Mouse (Mus musculus): ENCODE measurements at regions not wholly inside any gene's neighbourhood (a gene's known extent, or its start where the extent isn't known, plus 50 kb on each side); places are given as distances from the start of the nearest gene placed in this dataset.

DNA sequence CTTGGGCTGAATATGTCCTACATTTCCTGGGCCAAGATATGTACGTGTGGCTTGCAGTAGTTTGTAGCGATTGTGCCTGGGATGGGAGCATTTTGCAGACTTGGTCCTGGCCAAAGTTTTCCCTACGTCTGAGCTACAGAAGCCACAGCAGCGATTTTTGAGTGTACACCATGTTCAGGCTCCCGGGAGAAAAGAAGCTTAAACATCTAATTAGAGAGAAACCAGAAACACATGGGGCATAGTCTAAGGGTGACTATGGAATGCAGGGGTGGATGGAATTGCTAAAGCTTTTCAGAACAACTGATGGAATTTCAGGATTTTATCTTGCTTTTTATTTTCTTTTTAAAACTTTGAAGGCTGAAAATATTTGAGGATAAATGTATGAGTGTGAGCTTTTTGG, 79.3 kb upstream of the Ercc6l2 start:
- Histone ChIP-seq H3K9ac (ENCODE audit: low read depth, low read length) (no peak overlapping the region), H3K4me1 (replicated peaks; ENCODE audit: insufficient read depth, low read length) (no peaks in the 10 kb centered on the region), H3K4me2 (ENCODE audit: low read length) (no peak overlapping the region), H3K9me3 (replicated peaks; ENCODE audit: low read length) (no peaks in the 10 kb centered on the region; the same call in 1 of the 2 replicates), H3K27me3 (ENCODE audit: insufficient read depth, low read length) (no peaks in the 10 kb centered on the region), H3K27ac (no peak overlapping the region), H3K36me3 (ENCODE audit: insufficient read depth, low read length) (no peaks in the 10 kb centered on the region), H3K4me3 (replicated peaks; ENCODE audit: low read depth, low read length) (no peak overlapping the region)
- ATAC-seq (replicated peaks; ENCODE audit: low FRiP score, low read depth) (no peak), DNase-seq (ENCODE audit: low spot score) (no peak)
- WGBS = 86% methylated on average over 5 of the region's 5 CpGs
- no peak for TF ChIP-seq CTCF (IDR thresholded peaks at IDR 0.05; ENCODE audit: low read depth)

DNA sequence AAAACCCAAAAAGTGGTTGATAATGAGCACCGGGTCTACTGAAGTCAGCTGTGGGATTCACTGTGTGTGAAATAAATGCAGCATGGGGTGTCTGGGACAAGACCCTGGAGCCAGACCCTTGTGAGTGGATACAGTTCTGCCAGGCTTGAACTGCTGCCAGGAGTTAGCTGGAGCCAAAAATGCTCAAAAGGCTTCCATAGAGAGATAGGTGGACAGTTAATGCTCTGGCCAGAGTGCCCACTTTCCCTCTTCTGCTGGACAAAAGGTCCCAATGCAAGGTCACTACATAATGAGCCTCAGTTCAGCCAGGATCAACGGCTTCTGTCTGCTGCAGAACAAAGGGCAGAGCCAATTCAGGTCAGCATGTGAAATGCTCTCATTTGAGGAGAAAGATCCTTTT, 73.2 kb upstream of the Ercc6l2 start:
- Histone ChIP-seq H3K9me3 (replicated peaks; ENCODE audit: low read length) (no peaks in the 10 kb centered on the region; the same call in 1 of the 2 replicates), H3K4me2 (ENCODE audit: low read length) (no peak overlapping the region), H3K4me1 (replicated peaks; ENCODE audit: insufficient read depth, low read length) (no peaks in the 10 kb centered on the region), H3K27me3 (ENCODE audit: insufficient read depth, low read length) (no peaks in the 10 kb centered on the region), H3K36me3 (ENCODE audit: insufficient read depth, low read length) (no peaks in the 10 kb centered on the region), H3K4me3 (replicated peaks; ENCODE audit: low read depth, low read length) (no peak overlapping the region), H3K27ac (no peak overlapping the region), H3K9ac (ENCODE audit: low read depth, low read length) (no peak overlapping the region)
- 64% methylated on average over 2 of the region's 2 CpGs for WGBS
- ATAC-seq (replicated peaks; ENCODE audit: low FRiP score, low read depth) (no peak), DNase-seq (ENCODE audit: low spot score) (no peak)
- no peak for TF ChIP-seq CTCF (IDR thresholded peaks at IDR 0.05; ENCODE audit: low read depth)

GRCm38 (mm10) chr13:63748788-63749187, 66.3 kb upstream of the Ercc6l2 start:
- DNase-seq (ENCODE audit: low spot score) (no peak), ATAC-seq (replicated peaks; ENCODE audit: low FRiP score, low read depth) (no peak)
- 95% methylated on average over 2 of the region's 2 CpGs for WGBS
- TF ChIP-seq CTCF (IDR thresholded peaks at IDR 0.05; ENCODE audit: low read depth) = no peak
- H3K4me2 ChIP-seq (ENCODE audit: low read length) = no peak overlapping the region
- no peaks in the 10 kb centered on the region for H3K36me3 ChIP-seq (ENCODE audit: insufficient read depth, low read length)
- H3K4me1 ChIP-seq (replicated peaks; ENCODE audit: insufficient read depth, low read length) = no peaks in the 10 kb centered on the region
- H3K4me3 ChIP-seq (replicated peaks; ENCODE audit: low read depth, low read length) = no peak overlapping the region
- H3K27me3 ChIP-seq (ENCODE audit: insufficient read depth, low read length) = no peaks in the 10 kb centered on the region
- no peak overlapping the region for H3K27ac ChIP-seq
- H3K9ac ChIP-seq (ENCODE audit: low read depth, low read length) = no peak overlapping the region
- H3K9me3 ChIP-seq (replicated peaks; ENCODE audit: low read length) = no peaks in the 10 kb centered on the region

- H3K4me1 ChIP-seq (replicated peaks; ENCODE audit: insufficient read depth, low read length) = no peaks in the 10 kb centered on the region
- no peak overlapping the region for H3K27ac ChIP-seq
- 57% methylated on average over 4 of the region's 4 CpGs for WGBS
- DNase-seq (ENCODE audit: low spot score) (peak; percentile 82), ATAC-seq (replicated peaks; ENCODE audit: low FRiP score, low read depth) (no peak)
- TF ChIP-seq CTCF (IDR thresholded peaks at IDR 0.05; ENCODE audit: low read depth) = no peak
- no peaks in the 10 kb centered on the region for H3K36me3 ChIP-seq (ENCODE audit: insufficient read depth, low read length)
- H3K9ac ChIP-seq (ENCODE audit: low read depth, low read length) = no peak overlapping the region
- H3K9me3 ChIP-seq (replicated peaks; ENCODE audit: low read length) = no peaks in the 10 kb centered on the region
- H3K27me3 ChIP-seq (ENCODE audit: insufficient read depth, low read length) = no peaks in the 10 kb centered on the region
- H3K4me3 ChIP-seq (replicated peaks; ENCODE audit: low read depth, low read length) = no peak overlapping the region
- no peak overlapping the region for H3K4me2 ChIP-seq (ENCODE audit: low read length)
These were observed 65.0 kb upstream of the Ercc6l2 start for GRCm38 (mm10) chr13:63749997-63750396.

DNA sequence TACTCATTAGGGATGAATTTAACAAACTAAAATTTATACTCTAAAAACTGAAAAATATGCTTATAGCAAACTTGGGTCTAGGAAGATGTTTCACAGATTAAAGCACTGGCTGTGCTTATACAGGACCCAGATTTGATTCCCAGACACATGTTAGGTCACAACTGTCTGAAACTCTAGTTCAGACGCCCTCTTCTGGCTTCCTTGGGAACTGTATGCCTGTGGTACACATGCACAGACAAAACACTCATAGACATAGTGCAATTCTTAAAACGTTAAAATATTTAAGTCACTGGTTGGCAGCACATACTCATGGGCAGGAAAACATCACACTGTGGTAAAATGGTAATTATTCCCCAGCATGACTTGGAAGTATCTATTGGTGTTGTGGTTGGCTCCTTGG, 63.8 kb upstream of the Ercc6l2 start:
- Histone ChIP-seq H3K4me1 (replicated peaks; ENCODE audit: insufficient read depth, low read length) (no peaks in the 10 kb centered on the region), H3K4me3 (replicated peaks; ENCODE audit: low read depth, low read length) (no peak overlapping the region), H3K27me3 (ENCODE audit: insufficient read depth, low read length) (no peaks in the 10 kb centered on the region), H3K9me3 (replicated peaks; ENCODE audit: low read length) (no peaks in the 10 kb centered on the region), H3K9ac (ENCODE audit: low read depth, low read length) (no peak overlapping the region), H3K27ac (no peak overlapping the region), H3K4me2 (ENCODE audit: low read length) (no peak overlapping the region), H3K36me3 (ENCODE audit: insufficient read depth, low read length) (no peaks in the 10 kb centered on the region)
- ATAC-seq (replicated peaks; ENCODE audit: low FRiP score, low read depth) (no peak), DNase-seq (ENCODE audit: low spot score) (no peak)
- TF ChIP-seq CTCF (IDR thresholded peaks at IDR 0.05; ENCODE audit: low read depth) = no peak
- WGBS = 59% methylated on average over 2 of the region's 2 CpGs

GRCm38 (mm10) chr13:63757061-63757460, 58.0 kb upstream of the Ercc6l2 start:
- H3K9me3 ChIP-seq (replicated peaks; ENCODE audit: low read length) = no peaks in the 10 kb centered on the region
- ATAC-seq (replicated peaks; ENCODE audit: low FRiP score, low read depth) = no peak
- H3K27me3 ChIP-seq (ENCODE audit: insufficient read depth, low read length) = no peaks in the 10 kb centered on the region
- no peaks in the 10 kb centered on the region for H3K4me1 ChIP-seq (replicated peaks; ENCODE audit: insufficient read depth, low read length)
- no peaks in the 10 kb centered on the region for H3K36me3 ChIP-seq (ENCODE audit: insufficient read depth, low read length)
- DNase-seq (ENCODE audit: low spot score) = no peak
- H3K4me3 ChIP-seq (replicated peaks; ENCODE audit: low read depth, low read length) = no peak overlapping the region
- TF ChIP-seq CTCF (IDR thresholded peaks at IDR 0.05; ENCODE audit: low read depth) = no peak
- 55% methylated on average over 5 of the region's 5 CpGs for WGBS
- no peak overlapping the region for H3K27ac ChIP-seq
- no peak overlapping the region for H3K4me2 ChIP-seq (ENCODE audit: low read length)
- no peak overlapping the region for H3K9ac ChIP-seq (ENCODE audit: low read depth, low read length)

DNA sequence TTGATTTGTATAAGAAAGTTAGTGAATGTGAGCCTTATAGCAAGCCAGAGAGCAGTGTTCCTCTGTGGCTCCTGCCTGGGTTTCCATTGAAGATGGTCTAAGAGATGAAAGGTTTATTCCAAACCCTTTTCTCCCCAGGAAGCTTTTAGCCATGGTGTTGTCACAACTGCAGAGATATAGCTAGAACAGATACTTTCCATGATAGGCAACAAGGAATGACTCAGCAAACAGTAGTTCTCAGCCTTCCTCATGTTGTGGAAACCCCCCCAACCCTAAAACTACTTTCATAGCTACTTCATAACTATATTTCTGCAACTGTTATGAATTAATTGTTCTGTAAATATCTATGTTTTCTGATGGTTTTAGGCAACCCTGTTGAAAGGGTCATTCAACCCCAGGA, 53.5 kb upstream of the Ercc6l2 start:
- Histone ChIP-seq H3K9ac (ENCODE audit: low read depth, low read length) (no peak overlapping the region), H3K27ac (no peak overlapping the region), H3K9me3 (replicated peaks; ENCODE audit: low read length) (no peaks in the 10 kb centered on the region), H3K4me2 (ENCODE audit: low read length) (no peak overlapping the region), H3K27me3 (ENCODE audit: insufficient read depth, low read length) (no peaks in the 10 kb centered on the region), H3K36me3 (ENCODE audit: insufficient read depth, low read length) (no peaks in the 10 kb centered on the region), H3K4me3 (replicated peaks; ENCODE audit: low read depth, low read length) (no peak overlapping the region), H3K4me1 (replicated peaks; ENCODE audit: insufficient read depth, low read length) (no peaks in the 10 kb centered on the region)
- DNase-seq (ENCODE audit: low spot score) (no peak), ATAC-seq (replicated peaks; ENCODE audit: low FRiP score, low read depth) (no peak)
- TF ChIP-seq CTCF (IDR thresholded peaks at IDR 0.05; ENCODE audit: low read depth) = no peak
